ENCODE assay signal across 22 mouse cellular contexts in the genomic region with DNA sequence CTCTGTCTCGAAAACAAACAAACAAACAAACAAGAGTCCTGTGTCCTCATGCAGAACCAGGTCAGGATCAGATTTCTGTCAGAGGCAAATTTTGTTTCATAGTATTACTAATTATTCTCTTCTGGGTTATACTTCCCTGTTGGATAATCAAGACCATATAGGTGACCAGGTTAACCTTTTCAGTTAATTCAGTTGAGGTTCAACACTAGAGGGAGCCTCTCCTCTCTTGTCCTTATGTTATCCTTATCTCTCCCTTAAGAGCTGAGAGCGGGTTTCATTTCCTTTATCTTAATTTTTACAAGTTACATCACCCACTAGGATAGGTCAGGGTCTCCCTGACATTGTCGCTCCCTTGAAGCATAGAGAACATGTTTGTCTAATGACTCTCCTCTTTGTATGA.
DNase-seq lines count a peak whose midpoint lies in the region; ATAC-seq and TF ChIP-seq lines count a peak whose summit lies in the region.
"Had no signal": no experiment of that assay in that cellular context is flagged by ENCODE, and none has a peak within 500 bp of the region (broad histone marks: within the 10 kb centered on the region; RNA-seq: fewer than 3 reads in every experiment).

No protein-coding gene starts in this region.

- no peaks in the 10 kb centered on the region for H3K36me3 ChIP-seq in forebrain, postnatal 0 days (ENCODE audit: insufficient read depth)
- no peaks in the 10 kb centered on the region for H3K36me3 ChIP-seq in forebrain, embryonic 15.5 days
- no peaks in the 10 kb centered on the region for H3K36me3 ChIP-seq in stomach, postnatal 0 days (ENCODE audit: control insufficient read depth, insufficient read depth, low read length)
- H3K36me3 ChIP-seq: embryonic facial prominence, embryonic 15.5 days; G1E; hindbrain, embryonic 13.5 days had no signal

- no peaks in the 10 kb centered on the region for H3K9me3 ChIP-seq in forebrain, postnatal 0 days (ENCODE audit: low read length)
- H3K9me3 ChIP-seq in forebrain, embryonic 15.5 days = no peaks in the 10 kb centered on the region
- H3K9me3 ChIP-seq in stomach, postnatal 0 days (ENCODE audit: control insufficient read depth, low read length) = no peaks in the 10 kb centered on the region
- H3K9me3 ChIP-seq: embryonic facial prominence, embryonic 15.5 days; hindbrain, embryonic 13.5 days had no signal

- no peak overlapping the region for H3K9ac ChIP-seq in forebrain, postnatal 0 days
- no peak overlapping the region for H3K9ac ChIP-seq in forebrain, embryonic 15.5 days (replicated peaks)
- no peak overlapping the region for H3K9ac ChIP-seq in stomach, postnatal 0 days (ENCODE audit: low read length)
- H3K9ac ChIP-seq: embryonic facial prominence, embryonic 15.5 days; hindbrain, embryonic 13.5 days had no signal

- H3K4me2 ChIP-seq in forebrain, postnatal 0 days (ENCODE audit: low read depth) = no peak overlapping the region
- no peak overlapping the region for H3K4me2 ChIP-seq in forebrain, embryonic 15.5 days (replicated peaks)
- H3K4me2 ChIP-seq in stomach, postnatal 0 days (replicated peaks; ENCODE audit: low read depth) = no peak overlapping the region
- H3K4me2 ChIP-seq: embryonic facial prominence, embryonic 15.5 days; hindbrain, embryonic 13.5 days had no signal

- no peak for DNase-seq in forebrain, postnatal 0 days
- DNase-seq in left cerebral cortex, adult 2 months (ENCODE audit: extremely low spot score in 1 of 2, low spot score in 2 of 2) = no peak
- DNase-seq in left cerebral cortex, adult 9 months (ENCODE audit: low spot score in 2 of 2) = no peak
- DNase-seq in R1 (ENCODE audit: low read depth, low spot score) = peak; percentile 37
- DNase-seq in stomach, postnatal 0 days (ENCODE audit: low spot score) = no peak
- DNase-seq in kidney, postnatal 4 days = no peak
- DNase-seq: adrenal gland, postnatal 14 days; cerebellum, adult 2 months; cerebellum, postnatal 14 days; embryo, embryonic 11 days; gastrocnemius, postnatal 25 days; heart, adult 11 months; heart, postnatal 10 days had no signal

- 81% methylated on average over 3 of the region's 3 CpGs for WGBS in forebrain, postnatal 0 days
- WGBS in forebrain, embryonic 15.5 days = 82% methylated on average over 3 of the region's 3 CpGs
- WGBS in stomach, postnatal 0 days = 61% methylated on average over 3 of the region's 3 CpGs

- no peaks in the 10 kb centered on the region for H3K4me1 ChIP-seq in forebrain, postnatal 0 days (ENCODE audit: insufficient read depth)
- no peaks in the 10 kb centered on the region for H3K4me1 ChIP-seq in forebrain, embryonic 15.5 days
- no peaks in the 10 kb centered on the region for H3K4me1 ChIP-seq in stomach, postnatal 0 days (replicated peaks; ENCODE audit: control insufficient read depth, insufficient read depth)
- H3K4me1 ChIP-seq: embryonic facial prominence, embryonic 15.5 days; hindbrain, embryonic 13.5 days had no signal

- H3K27ac ChIP-seq in forebrain, postnatal 0 days (ENCODE audit: low read depth, low read length) = no peak overlapping the region
- H3K27ac ChIP-seq in forebrain, embryonic 15.5 days (replicated peaks) = no peak overlapping the region
- no peak overlapping the region for H3K27ac ChIP-seq in left cerebral cortex, adult 2 months
- no peak overlapping the region for H3K27ac ChIP-seq in stomach, postnatal 0 days (replicated peaks)
- H3K27ac ChIP-seq: embryonic facial prominence, embryonic 15.5 days; hindbrain, embryonic 13.5 days; hindbrain, postnatal 0 days had no signal

- intact Hi-C loops in left cerebral cortex, adult 2 months (cut with DNase I) = loop anchor here (5.0 kb wide), 2 partner anchors 140 to 210 kb away; no protein-coding TSS in a partner anchor

- no peaks in the 10 kb centered on the region for H3K27me3 ChIP-seq in forebrain, postnatal 0 days (ENCODE audit: insufficient read depth, low read length)
- H3K27me3 ChIP-seq in forebrain, embryonic 15.5 days = no peaks in the 10 kb centered on the region
- H3K27me3 ChIP-seq in stomach, postnatal 0 days (ENCODE audit: control insufficient read depth, insufficient read depth, low read length) = no peaks in the 10 kb centered on the region
- H3K27me3 ChIP-seq: embryonic facial prominence, embryonic 15.5 days; hindbrain, embryonic 13.5 days had no signal

- no peak for ATAC-seq in forebrain, postnatal 0 days
- no peak for ATAC-seq in forebrain, embryonic 15.5 days (replicated peaks)
- ATAC-seq in stomach, postnatal 0 days (ENCODE audit: low FRiP score, low TSS enrichment) = no peak
- no peak for ATAC-seq in erythroid progenitor cell, adult 5-6 weeks (replicated peaks; ENCODE audit: low FRiP score, poor library complexity, severe bottlenecking)
- ATAC-seq: activated CD4-positive, CD25-positive, alpha-beta regulatory T cell, adult 4 months; forebrain, embryonic 16.5 days; hindbrain, postnatal 0 days had no signal

- H3K4me3 ChIP-seq in forebrain, postnatal 0 days (ENCODE audit: low read depth, low read length) = no peak overlapping the region
- H3K4me3 ChIP-seq in forebrain, embryonic 15.5 days = no peak overlapping the region
- H3K4me3 ChIP-seq in left cerebral cortex, adult 2 months = no peak overlapping the region
- no peak overlapping the region for H3K4me3 ChIP-seq in stomach, postnatal 0 days (ENCODE audit: low read depth, low read length)
- H3K4me3 ChIP-seq: embryonic facial prominence, embryonic 15.5 days; erythroblast, embryonic 14.5 days; hindbrain, embryonic 13.5 days had no signal

- no peak for TF ChIP-seq EP300 in stomach, postnatal 0 days (optimal IDR thresholded peaks at IDR 0.05)

- 0 out of 2 replicates have a peak, but pooled peaks have one; percentile 9 for TF ChIP-seq CTCF in forebrain, postnatal 0 days (IDR thresholded peaks at IDR 0.05; ENCODE audit: low read depth)
- peak; percentile 39 for TF ChIP-seq CTCF in left cerebral cortex, adult 2 months (IDR thresholded peaks at IDR 0.05)
- peak; percentile 30 for TF ChIP-seq CTCF in stomach, postnatal 0 days (IDR thresholded peaks at IDR 0.05; ENCODE audit: low read depth)
